Mouse (Mus musculus): ENCODE measurements around the gene Nfib.

DNA sequence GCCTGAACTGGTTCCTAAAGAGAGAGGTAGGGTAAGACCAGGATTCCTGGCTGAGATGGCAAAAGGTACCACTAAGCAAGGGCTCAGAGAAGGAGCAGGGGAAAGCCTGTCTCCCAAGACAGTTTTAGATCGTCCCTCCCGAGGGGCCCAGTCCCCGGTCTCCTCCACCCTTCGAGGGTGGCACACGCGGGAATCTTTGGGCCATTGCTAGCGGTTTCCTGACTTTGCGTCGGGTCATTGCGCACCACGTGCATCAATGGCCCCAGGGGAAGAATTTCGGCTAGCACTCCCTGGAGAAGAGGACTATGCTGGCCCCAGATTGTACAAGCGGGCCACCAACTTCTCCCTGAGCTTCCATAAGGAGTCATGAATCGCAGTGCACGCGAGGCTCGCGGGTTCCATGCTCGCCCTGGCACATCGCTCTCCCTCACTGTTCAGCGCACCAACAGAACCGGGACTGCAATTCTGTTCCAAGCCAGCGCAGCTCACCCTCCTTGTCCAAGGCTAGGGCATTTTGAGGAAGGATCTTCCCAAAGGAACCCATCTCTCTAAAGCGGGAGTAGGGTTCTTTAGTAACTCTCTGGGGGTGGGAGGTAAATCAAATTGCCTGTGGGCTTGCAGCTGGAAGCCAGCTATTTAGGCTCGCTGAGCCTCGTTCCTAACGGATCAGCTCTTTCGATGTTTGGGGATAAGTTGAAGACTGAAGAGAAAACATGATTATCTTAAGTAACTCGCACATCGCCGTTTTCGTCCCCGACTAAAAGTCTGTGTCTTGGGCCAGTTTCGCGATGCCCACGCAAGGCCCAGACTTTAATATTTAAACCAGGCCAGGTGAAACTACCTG, 168.9 kb downstream of the Nfib start:
- no peak for TF ChIP-seq CTCF (IDR thresholded peaks at IDR 0.05; ENCODE audit: control insufficient read depth, insufficient read depth, low read length)
- TF ChIP-seq POLR2A (IDR thresholded peaks at IDR 0.05; ENCODE audit: borderline replicate concordance, control insufficient read depth, low read depth, low read length) = no peak

Measured in bone marrow, adult 2 months (tissue).